In genomic region chr14:99037703-99038102, GRCm38 (mm10) we compare ENCODE assay signal across 28 mouse cellular contexts. TPM values are rescaled to one million over a fixed set of nuclear protein-coding genes. Genes with fewer than 3 reads are reported as not detected.
A peak's percentile ranks its signal among the peaks of the same experiment; 100 is the strongest.
DNase-seq lines count a peak whose midpoint lies in the region; ATAC-seq and TF ChIP-seq lines count a peak whose summit lies in the region.
"Had no signal": no experiment of that assay in that cellular context is flagged by ENCODE, and none has a peak within 500 bp of the region (broad histone marks: within the 10 kb centered on the region; RNA-seq: fewer than 3 reads in every experiment).

No protein-coding gene starts in this region.

- peak; percentile 21; the same call in 1 of the 2 replicates for ATAC-seq in kidney, postnatal 0 days (replicated peaks; ENCODE audit: low FRiP score, low read depth)
- no peak for ATAC-seq in kidney, embryonic 14.5 days (ENCODE audit: low FRiP score, low TSS enrichment)
- no peak for ATAC-seq in megakaryocyte, adult 5-6 weeks (ENCODE audit: poor library complexity, severe bottlenecking)
- ATAC-seq: activated CD4-positive, CD25-positive, alpha-beta regulatory T cell, adult 4 months; forebrain, embryonic 16.5 days; hindbrain, embryonic 16.5 days; midbrain, embryonic 13.5 days had no signal

- H3K4me3 ChIP-seq in kidney, postnatal 0 days (replicated peaks; ENCODE audit: low read depth, low read length) = no peak overlapping the region
- H3K4me3 ChIP-seq in kidney, embryonic 14.5 days (ENCODE audit: low read length) = no peak overlapping the region
- H3K4me3 ChIP-seq: forebrain, embryonic 10.5 days; heart, embryonic 12.5 days; hindbrain, embryonic 10.5 days; layer of hippocampus, adult 2 months; limb, embryonic 12.5 days; liver, embryonic 15.5 days; midbrain, embryonic 13.5 days had no signal

- H3K4me1 ChIP-seq in kidney, postnatal 0 days (replicated peaks; ENCODE audit: insufficient read depth, low read length) = no peaks in the 10 kb centered on the region
- H3K4me1 ChIP-seq in kidney, embryonic 14.5 days (ENCODE audit: control insufficient read depth, insufficient read depth, low read length) = 0 out of 2 replicates have a peak, but pooled peaks cover 6% of the 10 kb centered on the region
- H3K4me1 ChIP-seq: hindbrain, embryonic 10.5 days had no signal

- H3K27me3 ChIP-seq in kidney, postnatal 0 days (ENCODE audit: insufficient read depth, low read length) = no peaks in the 10 kb centered on the region
- H3K27me3 ChIP-seq in kidney, embryonic 14.5 days (ENCODE audit: control insufficient read depth, insufficient read depth, low read length) = no peaks in the 10 kb centered on the region
- H3K27me3 ChIP-seq: heart, embryonic 12.5 days; limb, embryonic 12.5 days; liver, embryonic 15.5 days; midbrain, embryonic 13.5 days had no signal

- no peaks in the 10 kb centered on the region for H3K9me3 ChIP-seq in kidney, postnatal 0 days (replicated peaks; ENCODE audit: low read length)
- H3K9me3 ChIP-seq in kidney, embryonic 14.5 days (ENCODE audit: control insufficient read depth, low read length) = no peaks in the 10 kb centered on the region
- H3K9me3 ChIP-seq: forebrain, embryonic 10.5 days; heart, embryonic 12.5 days; hindbrain, embryonic 10.5 days; limb, embryonic 12.5 days; liver, embryonic 15.5 days; midbrain, embryonic 13.5 days had no signal

- no peak overlapping the region for H3K9ac ChIP-seq in kidney, postnatal 0 days (ENCODE audit: low read depth, low read length)
- no peak overlapping the region for H3K9ac ChIP-seq in kidney, embryonic 14.5 days (ENCODE audit: low read depth, low read length)
- H3K9ac ChIP-seq: heart, embryonic 12.5 days; limb, embryonic 12.5 days; liver, embryonic 15.5 days; midbrain, embryonic 13.5 days had no signal

- 84% methylated on average over 2 of the region's 2 CpGs for WGBS in kidney, postnatal 0 days
- 87% methylated on average over 2 of the region's 2 CpGs for WGBS in kidney, embryonic 14.5 days

- DNase-seq in kidney, postnatal 0 days (ENCODE audit: low spot score) = no peak
- DNase-seq in lung, postnatal 25 days (ENCODE audit: low spot score) = peak; percentile 18
- DNase-seq in lung, postnatal 14 days = no peak
- DNase-seq in lung, postnatal 36 days = peak; percentile 12
- DNase-seq in right cerebral cortex, adult 2 months (ENCODE audit: low spot score in 2 of 2) = no peak
- DNase-seq in urinary bladder, postnatal 36 days (ENCODE audit: low spot score in 2 of 2) = no peak
- DNase-seq: adrenal gland, adult 8-10 months; cerebellum, adult 11-12 months; cerebellum, postnatal 10 days; gastrocnemius, postnatal 14 days; heart, adult 18-20 months; heart, postnatal 10 days; kidney, adult 18-20 months; kidney, postnatal 14 days; right cerebral cortex, postnatal 14 days; thymus, adult 2 months had no signal

- no peak overlapping the region for H3K27ac ChIP-seq in kidney, postnatal 0 days
- H3K27ac ChIP-seq in kidney, embryonic 14.5 days (ENCODE audit: low read depth, low read length) = no peak overlapping the region
- H3K27ac ChIP-seq: forebrain, embryonic 10.5 days; hindbrain, embryonic 10.5 days; layer of hippocampus, adult 2 months; limb, embryonic 12.5 days; liver, embryonic 15.5 days; midbrain, embryonic 13.5 days had no signal

- H3K36me3 ChIP-seq in kidney, postnatal 0 days (ENCODE audit: insufficient read depth, low read length) = peaks cover 22% of the 10 kb centered on the region
- peaks cover 38% of the 10 kb centered on the region for H3K36me3 ChIP-seq in kidney, embryonic 14.5 days (ENCODE audit: control insufficient read depth, insufficient read depth, low read length)

- no peak for TF ChIP-seq CTCF in kidney, postnatal 0 days (IDR thresholded peaks at IDR 0.05; ENCODE audit: low read depth)

- no peak overlapping the region for H3K4me2 ChIP-seq in kidney, postnatal 0 days (ENCODE audit: low read length)
- no peak overlapping the region for H3K4me2 ChIP-seq in kidney, embryonic 14.5 days (replicated peaks; ENCODE audit: low read depth, low read length)
- H3K4me2 ChIP-seq: heart, embryonic 12.5 days; limb, embryonic 12.5 days; liver, embryonic 15.5 days; midbrain, embryonic 13.5 days had no signal

RNA-seq across cellular contexts. Expression of gene Mzt1, which starts 8.2 kb away (rescaled TPM):
- polyA plus RNA-seq in kidney, postnatal 0 days (2015; fragmentation: Nextera tagmentation; extraction: Ambion mirVana) = 89.9 and 94.8 TPM in 2 replicates
- 66.0 and 86.2 TPM in 2 replicates for polyA plus RNA-seq in kidney, embryonic 14.5 days (2014; fragmentation: Nextera tagmentation; extraction: Ambion mirVana)
- total RNA-seq in megakaryocyte, adult 5-6 weeks (2015) = 53.6 and 61.1 TPM in 2 replicates
- 24.3 and 25.9 TPM in 2 replicates for total RNA-seq in megakaryocyte, adult 5-6 weeks (2017)

RNA-seq across cellular contexts. Expression of gene Bora, which starts 8.3 kb away (rescaled TPM):
- 26.4 and 28.8 TPM in 2 replicates for polyA plus RNA-seq in kidney, postnatal 0 days (2015; fragmentation: Nextera tagmentation; extraction: Ambion mirVana)
- polyA plus RNA-seq in kidney, embryonic 14.5 days (2014; fragmentation: Nextera tagmentation; extraction: Ambion mirVana) = 77.1 and 97.6 TPM in 2 replicates
- total RNA-seq in megakaryocyte, adult 5-6 weeks (2015) = 24.4 and 26.5 TPM in 2 replicates
- 26.0 and 28.4 TPM in 2 replicates for total RNA-seq in megakaryocyte, adult 5-6 weeks (2017)

RNA-seq across cellular contexts. Expression of gene Rpl36a-ps1, which starts 43.6 kb away (rescaled TPM):
- 4.4 and 4.8 TPM in 2 replicates for polyA plus RNA-seq in kidney, postnatal 0 days (2015; fragmentation: Nextera tagmentation; extraction: Ambion mirVana)
- 2.6 and 2.9 TPM in 2 replicates for polyA plus RNA-seq in kidney, embryonic 14.5 days (2014; fragmentation: Nextera tagmentation; extraction: Ambion mirVana)
- total RNA-seq in megakaryocyte, adult 5-6 weeks (2015) = 12.9 and 18.5 TPM in 2 replicates
- total RNA-seq in megakaryocyte, adult 5-6 weeks (2017) = 5.9 and 8.3 TPM in 2 replicates
- polyA plus RNA-seq: forebrain, embryonic 16.5 days; hindbrain, embryonic 10.5 days; thymus, adult 2 months had no signal

Comparison
In these comparisons a context has a peak if more than half of its experiments do, and no peak if none do; other contexts are left out.
1. DNase-seq: peak in lung, postnatal 25 days (single experiment) and lung, postnatal 36 days (single experiment); none in kidney, postnatal 0 days (single experiment), lung, postnatal 14 days (single experiment), right cerebral cortex, adult 2 months (0 of 2) and urinary bladder, postnatal 36 days (0 of 2).